Mouse (Mus musculus) C2C12 (cell line): ENCODE results near the gene Cd37. TPM values are rescaled to one million over a fixed set of nuclear protein-coding genes. Genes with fewer than 3 reads are reported as not detected.

Experiments used
- H3K27me3 ChIP-seq: one replicate; pipeline ENCODE4 v1.6.1; 2011; ENCODE audit not compliant: control insufficient read depth, insufficient read depth, insufficient read length
- H3K36me3 ChIP-seq: one replicate; pipeline ENCODE4 v1.6.1; 2011; ENCODE audit not compliant: control insufficient read depth, insufficient read depth
- H3K4me3 ChIP-seq: one replicate; pipeline ENCODE4 v1.5.1; 2011; ENCODE audit warnings: mild to moderate bottlenecking, control low read depth; ENCODE audit not compliant: poor library complexity, insufficient read depth, severe bottlenecking
- H3K79me2 ChIP-seq: one replicate; pipeline ENCODE4 v1.6.1; 2011; ENCODE audit not compliant: control insufficient read depth, insufficient read depth
- H3K79me3 ChIP-seq: one replicate; pipeline ENCODE4 v1.6.1; 2011; ENCODE audit warnings: low read depth, control low read depth
- H3ac ChIP-seq: one replicate; pipeline ENCODE3; 2011; ENCODE audit warnings: low read depth; ENCODE audit not compliant: control insufficient read depth, insufficient read length
- CEBPB ChIP-seq: IDR thresholded peaks from one replicate; pipeline ENCODE4 v1.6.1; 2011; ENCODE audit warnings: low read depth, mild to moderate bottlenecking, control low read depth, moderate library complexity
- CTCF ChIP-seq: IDR thresholded peaks from one replicate; pipeline ENCODE4 v1.5.1; 2011; ENCODE audit not compliant: control insufficient read depth, insufficient read depth, insufficient read length
- FOSL1 ChIP-seq: IDR thresholded peaks from one replicate; pipeline ENCODE4 v1.8.0; 2011; ENCODE audit warnings: mild to moderate bottlenecking, low read length; ENCODE audit not compliant: poor library complexity, insufficient read depth, severe bottlenecking
- MAX ChIP-seq: IDR thresholded peaks from one replicate; pipeline ENCODE4 v1.6.1; 2011; ENCODE audit warnings: mild to moderate bottlenecking, control low read depth
- MYOD1 ChIP-seq: IDR thresholded peaks from one replicate; pipeline ENCODE4 v1.6.1; 2011; ENCODE audit warnings: low read depth; ENCODE audit not compliant: control insufficient read depth, insufficient read length
- MYOG ChIP-seq: IDR thresholded peaks from one replicate; pipeline ENCODE4 v1.6.1; 2011; ENCODE audit not compliant: control insufficient read depth, insufficient read length; ENCODE audit errors: extremely low read depth
- USF1 ChIP-seq: IDR thresholded peaks from one replicate; pipeline ENCODE4 v1.6.1; 2011; ENCODE audit warnings: low read depth, mild to moderate bottlenecking, control low read depth, moderate library complexity
- polyA plus RNA-seq: library from polyadenylated mRNA; unstranded; fragments of >200 nt; fragmentation: generic; extraction: Trizol; gene quantifications from one replicate; pipeline ENCODE4 v1.2.1, GENCODE M21; 2012; ENCODE audit warnings: missing spikeins

Gene Cd37
- polyA plus RNA-seq, 1 experiment: 0.37 TPM

GRCm38 (mm10) chr7:45224826-45225225, 14.1 kb downstream of the Cd37 start:
- Histone ChIP-seq H3K36me3 (peaks cover 20% of the 10 kb centered on the region), H3K27me3 (no peaks in the 10 kb centered on the region), H3ac (no peak overlapping the region), H3K79me3 (no peaks in the 10 kb centered on the region), H3K79me2 (no peaks in the 10 kb centered on the region), H3K4me3 (no peak overlapping the region)
- TF ChIP-seq MYOD1 (no peak), USF1 (no peak), MAX (no peak), CTCF (no peak), FOSL1 (no peak), MYOG (no peak), CEBPB (no peak)

- Histone ChIP-seq H3ac (no peak overlapping the region), H3K36me3 (peaks cover 4% of the 10 kb centered on the region), H3K79me2 (peaks cover 8% of the 10 kb centered on the region), H3K79me3 (peaks cover 2% of the 10 kb centered on the region), H3K4me3 (no peak overlapping the region), H3K27me3 (no peaks in the 10 kb centered on the region)
- TF ChIP-seq CEBPB (no peak), CTCF (no peak), FOSL1 (no peak), USF1 (no peak), MYOD1 (no peak), MAX (no peak), MYOG (no peak)
These were observed 17.2 kb downstream of the Cd37 start for GRCm38 (mm10) chr7:45221680-45222079.

GRCm38 (mm10) chr7:45216442-45217183, 22.3 kb downstream of the Cd37 start:
- Histone ChIP-seq H3ac (peak overlapping the region; percentile 94), H3K79me2 (peaks cover 17% of the 10 kb centered on the region), H3K79me3 (peaks cover 2% of the 10 kb centered on the region), H3K4me3 (peak overlapping the region; percentile 46), H3K27me3 (no peaks in the 10 kb centered on the region), H3K36me3 (no peaks in the 10 kb centered on the region)
- TF ChIP-seq FOSL1: no peak
- no peak for TF ChIP-seq MAX
- TF ChIP-seq MYOG: no peak
- TF ChIP-seq CEBPB: no peak
- no peak for TF ChIP-seq CTCF
- no peak for TF ChIP-seq USF1
- no peak for TF ChIP-seq MYOD1

GRCm38 (mm10) chr7:45215673-45216441, 23.1 kb downstream of the Cd37 start, which contains the start of gene Tead2:
Gene Tead2 (plus strand): TSS chr7:45215753.
- H3K36me3 ChIP-seq: no peaks in the 10 kb centered on the region
- peaks cover 17% of the 10 kb centered on the region for H3K79me2 ChIP-seq
- TF ChIP-seq FOSL1 (no peak), MAX (peak; percentile 19)
- peaks cover 2% of the 10 kb centered on the region for H3K79me3 ChIP-seq
- no peaks in the 10 kb centered on the region for H3K27me3 ChIP-seq
- H3K4me3 ChIP-seq: peak within 1 kb of the TSS; percentile 46
- peak within 1 kb of the TSS; percentile 94 for H3ac ChIP-seq

GRCm38 (mm10) chr7:45213708-45214107, 25.2 kb downstream of the Cd37 start:
- Histone ChIP-seq H3K79me2 (peaks cover 17% of the 10 kb centered on the region), H3K79me3 (peaks cover 2% of the 10 kb centered on the region), H3K36me3 (no peaks in the 10 kb centered on the region), H3ac (no peak overlapping the region), H3K4me3 (no peak overlapping the region), H3K27me3 (peaks cover 9% of the 10 kb centered on the region)
- TF ChIP-seq CEBPB (no peak), USF1 (no peak), MYOD1 (no peak), CTCF (no peak), MAX (no peak), FOSL1 (no peak), MYOG (no peak)
